Mouse (Mus musculus): ENCODE data around the gene Fmnl2. TPM values are rescaled to one million over a fixed set of nuclear protein-coding genes. Genes with fewer than 3 reads are reported as not detected.

The Fmnl2 gene
- polyA plus RNA-seq (2017; shearing (Covaris generic)), result 0.10 TPM

DNA sequence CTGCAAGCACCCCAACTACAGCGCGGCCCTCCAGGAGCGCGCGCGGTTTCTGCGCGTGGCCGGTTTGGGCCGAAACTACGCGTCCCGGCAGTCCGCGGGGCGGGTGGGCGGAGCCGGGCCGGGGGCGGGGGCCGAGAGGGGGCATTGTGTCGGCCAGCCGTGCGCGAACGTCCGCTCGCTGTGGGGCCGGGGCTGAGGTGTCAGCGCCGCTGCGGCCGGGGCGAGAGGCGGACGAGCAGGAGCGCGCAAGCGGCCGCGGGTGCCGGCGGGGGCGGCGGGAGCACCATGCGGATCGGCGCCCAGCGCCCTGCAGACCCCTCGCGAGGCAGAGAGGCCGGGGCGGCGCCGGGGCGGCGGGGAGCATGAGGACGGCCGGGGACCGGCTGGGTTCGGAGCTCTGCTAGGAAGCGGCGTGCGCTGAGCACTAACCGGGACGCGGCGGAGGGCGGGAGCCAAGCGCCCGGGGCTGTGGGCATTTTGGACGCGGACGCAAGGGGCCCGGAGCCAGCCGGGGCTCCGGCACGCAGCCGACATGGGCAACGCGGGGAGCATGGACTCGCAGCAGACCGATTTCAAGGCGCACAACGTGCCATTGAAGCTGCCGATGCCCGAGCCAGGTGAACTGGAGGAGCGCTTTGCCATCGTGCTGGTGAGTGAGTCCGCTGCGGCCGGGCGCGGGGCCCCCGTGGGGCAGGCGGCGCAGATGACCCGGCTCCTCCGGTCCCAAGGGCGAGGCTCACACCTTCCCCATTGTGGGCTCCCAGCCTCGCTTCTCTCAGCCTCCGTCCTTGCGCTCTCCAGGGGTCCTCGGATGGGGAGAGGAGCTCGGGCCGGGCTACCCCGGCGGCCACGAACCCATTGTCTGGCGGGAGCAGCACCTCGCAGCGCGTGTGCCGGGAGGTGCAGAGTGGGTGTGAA is at the start of gene Fmnl2:
Gene Fmnl2 (plus strand): TSS at position 250 of the 918 bp plus-strand sequence.

Other genes starting within 250 kb of the Fmnl2 start
- 0.12 TPM for gene Cacnb4, start 181.0 kb upstream of the Fmnl2 start, polyA plus RNA-seq (2017; shearing (Covaris generic))
- 57.4 TPM for gene Stam2, start 115.6 kb upstream of the Fmnl2 start, polyA plus RNA-seq (2017; shearing (Covaris generic))

Measured in CD4-positive, CD25-positive, alpha-beta regulatory T cell, adult 9 weeks (primary cell).